Mouse (Mus musculus): Measurements from ENCODE around the gene Atp2a2. TPM values are rescaled to one million over a fixed set of nuclear protein-coding genes. Genes with fewer than 3 reads are reported as not detected.
"Not testable (repeated sequence)": the region's sequence is repeated elsewhere in the genome, so short reads cannot be mapped to it uniquely, and the experiment has no call there.

Gene Atp2a2
- polyA plus RNA-seq, 1 experiment from 2014 or later, result 39.1 TPM

GRCm38 (mm10) chr5:122486243-122486642 is 15.8 kb downstream of the Atp2a2 start:
- 80% methylated on average over 5 of the region's 5 CpGs for WGBS
- H3K4me3 ChIP-seq; H3K9ac ChIP-seq (replicated peaks); H3K4me1 ChIP-seq; H3K9me3 ChIP-seq; H3K27ac ChIP-seq (replicated peaks); ATAC-seq (replicated peaks); H3K4me2 ChIP-seq (replicated peaks); H3K27me3 ChIP-seq: not testable (repeated sequence)
- peaks cover 75% of the 10 kb centered on the region for H3K36me3 ChIP-seq

DNA sequence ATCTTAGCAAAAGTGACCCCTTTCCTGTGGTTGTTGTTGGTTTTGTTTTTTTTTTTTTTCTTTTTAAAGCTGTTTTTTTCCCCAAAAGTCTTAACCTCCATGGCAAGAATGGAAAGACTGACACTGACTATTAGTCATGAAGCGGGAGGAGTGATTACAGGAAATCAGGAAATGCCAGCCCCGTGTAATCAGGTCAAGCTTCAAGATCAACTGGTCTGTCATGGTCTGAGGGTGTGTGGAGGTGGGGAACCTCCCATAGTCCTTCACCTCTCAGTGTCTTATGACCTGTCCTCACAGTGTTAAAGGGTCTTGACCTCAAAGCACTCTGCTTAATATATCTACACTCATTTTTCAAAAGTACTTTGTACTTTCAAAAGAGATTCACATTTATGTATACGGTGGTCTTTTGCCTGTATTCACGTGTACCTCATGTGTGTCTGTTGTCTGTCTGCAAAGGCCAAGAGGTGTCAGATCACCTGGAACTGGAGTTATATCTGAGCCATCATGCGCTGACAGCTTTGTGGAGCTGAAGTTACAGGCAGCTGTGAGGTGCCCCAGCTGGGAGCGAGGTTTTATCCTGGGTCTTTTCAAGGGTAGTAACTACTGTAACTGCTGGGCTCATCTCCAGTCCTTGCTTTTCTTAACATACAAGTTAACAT is 19.2 kb downstream of the Atp2a2 start:
- WGBS, result 90% methylated on average over 6 of the region's 6 CpGs
- Histone ChIP-seq H3K36me3 (peaks cover 64% of the 10 kb centered on the region), H3K9ac (replicated peaks) (no peak overlapping the region), H3K4me2 (replicated peaks) (no peak overlapping the region), H3K9me3 (no peaks in the 10 kb centered on the region), H3K4me3 (no peak overlapping the region), H3K4me1 (no peaks in the 10 kb centered on the region), H3K27ac (replicated peaks) (no peak overlapping the region), H3K27me3 (no peaks in the 10 kb centered on the region)
- ATAC-seq (replicated peaks), result no peak

DNA sequence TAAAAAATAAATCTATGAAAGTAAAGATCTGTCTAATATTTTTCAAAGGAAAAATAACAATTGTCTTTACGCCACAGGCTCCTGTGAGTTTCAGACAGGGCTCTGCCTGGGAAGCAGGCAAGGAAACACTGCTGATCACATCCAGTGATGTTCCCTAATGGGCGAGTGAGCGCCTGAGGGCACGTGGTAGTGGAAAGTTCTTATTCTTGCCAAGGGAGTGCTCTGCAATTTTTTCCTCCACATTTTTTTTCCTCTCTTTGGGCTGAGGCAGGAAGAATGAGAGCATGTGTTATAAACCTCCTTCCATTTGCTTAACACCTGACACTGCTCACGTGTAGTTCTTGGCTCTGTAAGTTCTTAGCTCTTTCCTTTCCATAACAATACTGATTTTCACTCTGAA is 20.2 kb downstream of the Atp2a2 start:
- no peak for ATAC-seq (replicated peaks)
- no peak overlapping the region for H3K4me3 ChIP-seq
- H3K4me2 ChIP-seq (replicated peaks), result no peak overlapping the region
- no peak overlapping the region for H3K27ac ChIP-seq (replicated peaks)
- 94% methylated on average over 5 of the region's 5 CpGs for WGBS
- H3K9me3 ChIP-seq, result no peaks in the 10 kb centered on the region
- no peaks in the 10 kb centered on the region for H3K27me3 ChIP-seq
- H3K36me3 ChIP-seq, result peaks cover 68% of the 10 kb centered on the region
- no peak overlapping the region for H3K9ac ChIP-seq (replicated peaks)
- H3K4me1 ChIP-seq, result no peaks in the 10 kb centered on the region

- Histone ChIP-seq H3K4me3 (no peak overlapping the region), H3K36me3 (peaks cover 59% of the 10 kb centered on the region), H3K9me3 (no peaks in the 10 kb centered on the region), H3K4me1 (no peaks in the 10 kb centered on the region), H3K27me3 (no peaks in the 10 kb centered on the region), H3K4me2 (replicated peaks) (no peak overlapping the region), H3K9ac (replicated peaks) (no peak overlapping the region), H3K27ac (replicated peaks) (no peak overlapping the region)
- 57% methylated on average over 2 of the region's 2 CpGs for WGBS
- ATAC-seq (replicated peaks), result no peak
These were observed 22.9 kb downstream of the Atp2a2 start for GRCm38 (mm10) chr5:122479131-122479530.

GRCm38 (mm10) chr5:122477492-122477891 is 24.5 kb downstream of the Atp2a2 start:
- Histone ChIP-seq H3K4me2 (replicated peaks) (no peak overlapping the region), H3K36me3 (peaks cover 61% of the 10 kb centered on the region), H3K9ac (replicated peaks) (no peak overlapping the region), H3K27ac (replicated peaks) (no peak overlapping the region), H3K27me3 (no peaks in the 10 kb centered on the region), H3K9me3 (no peaks in the 10 kb centered on the region), H3K4me1 (no peaks in the 10 kb centered on the region), H3K4me3 (no peak overlapping the region)
- no peak for ATAC-seq (replicated peaks)
- WGBS, result 95% methylated on average over 3 of the region's 3 CpGs

DNA sequence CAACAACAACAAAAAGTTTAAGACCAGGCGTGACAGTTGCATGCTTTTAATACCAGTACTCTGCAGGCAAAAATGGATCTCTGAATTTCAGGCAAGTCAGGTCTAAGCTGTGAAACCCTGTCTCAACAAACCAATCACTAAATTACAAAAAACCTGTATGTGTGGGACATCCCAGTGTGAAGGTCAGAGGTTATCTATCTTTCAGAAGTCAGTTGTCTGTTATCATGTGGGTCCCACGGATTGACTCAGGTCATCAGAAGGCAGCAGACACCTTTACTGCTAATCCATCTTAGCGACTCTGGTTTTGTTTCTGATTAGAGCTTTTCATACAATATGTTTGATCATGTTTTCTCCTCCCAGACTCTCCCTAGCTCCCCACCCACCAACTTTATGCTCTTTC is 25.9 kb downstream of the Atp2a2 start:
- no peak for ATAC-seq (replicated peaks)
- Histone ChIP-seq H3K4me2 (replicated peaks) (no peak overlapping the region), H3K9me3 (no peaks in the 10 kb centered on the region), H3K9ac (replicated peaks) (no peak overlapping the region), H3K36me3 (peaks cover 60% of the 10 kb centered on the region), H3K4me1 (no peaks in the 10 kb centered on the region), H3K27me3 (no peaks in the 10 kb centered on the region), H3K27ac (replicated peaks) (no peak overlapping the region), H3K4me3 (no peak overlapping the region)
- WGBS, result 86% methylated on average over 3 of the region's 3 CpGs

DNA sequence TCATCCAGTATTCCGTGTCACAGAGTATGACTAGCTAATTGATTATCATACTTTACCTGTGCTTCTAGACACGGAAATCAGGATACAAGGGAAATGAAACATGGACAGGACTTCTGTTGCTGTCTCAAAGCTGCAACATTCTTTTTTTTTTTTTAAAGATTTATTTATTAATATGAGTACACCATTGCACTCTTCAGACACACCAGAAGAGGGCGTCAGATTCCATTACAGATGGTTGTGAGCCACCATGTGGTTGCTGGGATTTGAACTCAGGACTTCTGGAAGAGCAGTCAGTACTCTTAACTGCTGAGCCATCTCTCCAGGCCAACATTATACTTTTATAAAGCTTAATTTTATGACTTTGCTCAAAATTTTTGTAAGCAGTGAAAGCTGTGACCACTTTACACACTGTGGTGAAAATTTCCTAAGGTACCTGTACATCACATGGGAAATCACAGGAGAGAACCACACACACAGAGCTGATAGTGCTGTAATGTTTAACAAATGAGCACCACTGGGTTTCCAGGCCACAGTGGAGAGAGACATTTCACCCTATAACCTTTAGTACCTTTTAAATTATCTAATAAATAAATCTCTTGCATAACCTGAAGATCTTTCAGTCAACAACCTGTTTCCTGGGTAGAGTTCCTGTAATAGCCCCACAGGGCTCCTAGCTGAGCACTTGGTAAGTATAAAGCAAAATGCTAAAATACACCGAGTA is 27.2 kb downstream of the Atp2a2 start:
- WGBS, result 87% methylated on average over 4 of the region's 4 CpGs
- H3K9ac ChIP-seq (replicated peaks), result no peak overlapping the region
- H3K27me3 ChIP-seq, result no peaks in the 10 kb centered on the region
- H3K4me2 ChIP-seq (replicated peaks), result no peak overlapping the region
- H3K27ac ChIP-seq (replicated peaks), result no peak overlapping the region
- no peaks in the 10 kb centered on the region for H3K9me3 ChIP-seq
- no peaks in the 10 kb centered on the region for H3K4me1 ChIP-seq
- ATAC-seq (replicated peaks), result no peak
- peaks cover 64% of the 10 kb centered on the region for H3K36me3 ChIP-seq
- no peak overlapping the region for H3K4me3 ChIP-seq

DNA sequence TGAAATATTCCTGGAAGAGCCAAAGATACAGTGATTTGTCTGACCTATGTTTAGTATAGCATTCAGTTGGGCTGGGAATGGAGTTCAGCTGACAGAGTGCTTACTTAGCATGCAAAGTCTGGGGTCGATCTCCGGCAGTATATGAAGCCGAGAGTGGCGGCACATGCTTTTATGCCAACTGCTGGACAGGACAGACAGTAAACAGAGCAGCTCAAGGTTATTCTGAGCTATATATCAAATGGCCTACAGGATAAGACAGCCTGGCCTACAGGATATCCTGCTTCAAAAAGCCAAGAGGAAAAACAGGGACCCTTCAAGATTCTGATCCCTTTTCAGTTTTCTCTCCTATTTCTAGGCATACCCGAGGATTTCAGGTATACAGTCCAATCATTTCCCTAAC is 30.4 kb downstream of the Atp2a2 start:
- peaks cover 77% of the 10 kb centered on the region for H3K36me3 ChIP-seq
- no peak overlapping the region for H3K9ac ChIP-seq (replicated peaks)
- H3K4me3 ChIP-seq, result no peak overlapping the region
- H3K4me2 ChIP-seq (replicated peaks), result no peak overlapping the region
- H3K27me3 ChIP-seq, result no peaks in the 10 kb centered on the region
- H3K27ac ChIP-seq (replicated peaks), result no peak overlapping the region
- H3K4me1 ChIP-seq, result no peaks in the 10 kb centered on the region
- no peaks in the 10 kb centered on the region for H3K9me3 ChIP-seq
- 86% methylated on average over 5 of the region's 5 CpGs for WGBS
- ATAC-seq (replicated peaks), result no peak

GRCm38 (mm10) chr5:122461431-122461830 is 40.6 kb downstream of the Atp2a2 start:
- ATAC-seq (replicated peaks), result no peak
- H3K4me2 ChIP-seq (replicated peaks), result no peak overlapping the region
- H3K4me1 ChIP-seq, result no peaks in the 10 kb centered on the region
- H3K9ac ChIP-seq (replicated peaks), result no peak overlapping the region
- H3K27ac ChIP-seq (replicated peaks), result no peak overlapping the region
- no peaks in the 10 kb centered on the region for H3K9me3 ChIP-seq
- WGBS, result 94% methylated on average over 9 of the region's 9 CpGs
- H3K36me3 ChIP-seq, result peaks cover 98% of the 10 kb centered on the region
- H3K4me3 ChIP-seq, result no peak overlapping the region
- no peaks in the 10 kb centered on the region for H3K27me3 ChIP-seq

GRCm38 (mm10) chr5:122460656-122461055 is 41.4 kb downstream of the Atp2a2 start:
- H3K4me1 ChIP-seq, result no peaks in the 10 kb centered on the region
- no peak overlapping the region for H3K27ac ChIP-seq (replicated peaks)
- 90% methylated on average over 11 of the region's 11 CpGs for WGBS
- H3K9ac ChIP-seq (replicated peaks), result no peak overlapping the region
- H3K9me3 ChIP-seq, result no peaks in the 10 kb centered on the region
- H3K4me3 ChIP-seq, result no peak overlapping the region
- peaks cover 97% of the 10 kb centered on the region for H3K36me3 ChIP-seq
- H3K27me3 ChIP-seq, result no peaks in the 10 kb centered on the region
- H3K4me2 ChIP-seq (replicated peaks), result no peak overlapping the region
- ATAC-seq (replicated peaks), result no peak

- Histone ChIP-seq H3K4me3 (no peak overlapping the region), H3K9ac (replicated peaks) (no peak overlapping the region), H3K36me3 (peaks cover 98% of the 10 kb centered on the region), H3K4me2 (replicated peaks) (no peak overlapping the region), H3K27me3 (no peaks in the 10 kb centered on the region), H3K27ac (replicated peaks) (no peak overlapping the region), H3K9me3 (no peaks in the 10 kb centered on the region), H3K4me1 (no peaks in the 10 kb centered on the region)
- 98% methylated on average over 5 of the region's 5 CpGs for WGBS
- ATAC-seq (replicated peaks), result no peak
These were observed 42.7 kb downstream of the Atp2a2 start for GRCm38 (mm10) chr5:122459335-122459734.

DNA sequence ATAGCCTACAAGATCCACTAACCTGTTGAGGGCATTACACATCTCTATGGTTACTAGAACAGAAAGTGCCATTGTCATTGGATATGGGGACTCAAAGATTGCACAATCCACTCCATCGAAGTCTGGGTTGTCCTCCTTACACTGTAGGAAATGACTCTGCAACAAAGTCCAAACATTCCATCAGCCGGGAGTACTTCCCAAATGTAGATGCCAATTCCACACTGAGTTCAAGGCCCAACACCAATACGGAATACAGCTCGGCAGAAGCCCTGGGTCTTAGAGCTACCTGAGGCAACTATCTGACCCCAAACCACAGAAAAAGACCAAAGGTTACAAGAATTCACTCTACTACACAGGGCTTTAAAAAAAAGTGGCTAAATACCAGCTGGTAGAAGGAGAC is 44.0 kb downstream of the Atp2a2 start:
- no peaks in the 10 kb centered on the region for H3K27me3 ChIP-seq
- no peak overlapping the region for H3K27ac ChIP-seq (replicated peaks)
- 96% methylated on average over 4 of the region's 4 CpGs for WGBS
- no peak for ATAC-seq (replicated peaks)
- H3K9ac ChIP-seq (replicated peaks), result no peak overlapping the region
- no peaks in the 10 kb centered on the region for H3K4me1 ChIP-seq
- H3K4me2 ChIP-seq (replicated peaks), result no peak overlapping the region
- no peak overlapping the region for H3K4me3 ChIP-seq
- peaks cover 98% of the 10 kb centered on the region for H3K36me3 ChIP-seq
- H3K9me3 ChIP-seq, result no peaks in the 10 kb centered on the region

DNA sequence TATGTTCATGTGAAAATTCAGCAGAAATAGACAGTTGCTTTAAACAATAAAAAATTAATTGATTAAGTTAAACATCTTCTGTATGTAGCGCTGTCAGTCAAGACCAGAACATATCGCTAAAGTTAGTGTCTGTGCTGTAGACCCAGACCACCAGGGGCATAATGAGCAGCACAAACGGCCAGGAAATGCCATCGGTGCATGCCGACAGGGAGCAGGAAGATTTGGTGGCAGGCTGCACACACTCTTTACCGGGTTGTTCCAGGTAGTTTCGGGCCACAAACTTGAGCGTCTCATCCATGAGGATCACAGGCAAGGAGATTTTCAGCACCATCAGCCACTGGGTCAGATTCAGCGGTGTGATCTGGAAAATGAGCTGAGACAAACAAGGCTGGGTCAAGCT is 45.0 kb downstream of the Atp2a2 start:
- not testable (repeated sequence) for H3K4me2 ChIP-seq (replicated peaks); H3K9me3 ChIP-seq; H3K27me3 ChIP-seq; H3K9ac ChIP-seq (replicated peaks); ATAC-seq (replicated peaks); H3K4me3 ChIP-seq; H3K27ac ChIP-seq (replicated peaks); H3K4me1 ChIP-seq
- WGBS, result 89% methylated on average over 9 of the region's 9 CpGs
- peaks cover 97% of the 10 kb centered on the region for H3K36me3 ChIP-seq

All from forebrain, embryonic 15.5 days (tissue).